Mouse (Mus musculus): Measurements from ENCODE around the gene Stard10. TPM values are rescaled to one million over a fixed set of nuclear protein-coding genes. Genes with fewer than 3 reads are reported as not detected.

Gene Stard10
- polyA plus RNA-seq, 1 experiment from 2014 or later = 14.3 TPM

DNA sequence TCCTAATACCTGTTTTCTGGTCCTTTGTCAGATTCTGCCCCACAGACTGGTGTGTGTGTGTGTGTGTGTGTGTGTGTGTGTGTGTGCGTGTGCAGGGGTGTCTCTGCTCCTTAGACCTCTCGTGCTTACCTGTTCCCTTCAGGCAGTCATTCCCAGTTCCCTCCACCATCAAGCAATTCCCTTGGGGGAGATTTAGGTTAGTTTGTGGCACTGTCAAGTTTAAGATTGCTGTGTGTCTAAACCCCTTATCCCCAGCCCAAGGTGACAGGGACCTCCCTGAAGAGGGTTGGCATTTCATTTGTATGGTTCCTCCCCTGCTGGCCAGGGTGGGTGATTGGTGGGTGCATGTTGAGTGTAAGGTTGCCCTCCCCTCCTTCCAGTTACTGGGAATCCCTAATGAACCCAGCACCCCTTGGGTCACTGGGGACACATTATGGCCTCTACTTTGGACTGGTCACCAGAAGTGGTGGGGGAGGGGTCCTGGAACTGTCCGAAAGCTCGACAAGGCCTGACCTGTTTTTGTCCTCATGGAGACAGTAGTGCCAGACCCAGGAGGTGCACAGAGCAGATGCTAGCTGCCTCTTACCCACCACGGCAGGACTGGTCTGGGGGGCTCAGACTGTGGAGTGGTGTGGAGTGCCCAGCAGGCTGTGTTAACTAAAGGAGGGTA, 62.0 kb downstream of the Stard10 start:
- H3K4me1 ChIP-seq (replicated peaks; ENCODE audit: control insufficient read depth, insufficient read depth, low read length) = 0 out of 2 replicates have a peak, but pooled peaks cover 2% of the 10 kb centered on the region
- H3K9ac ChIP-seq = no peak overlapping the region
- no peak overlapping the region for H3K4me3 ChIP-seq (replicated peaks; ENCODE audit: low read length)
- DNase-seq (ENCODE audit: low spot score) (no peak), ATAC-seq (ENCODE audit: low FRiP score) (no peak)
- H3K9me3 ChIP-seq (ENCODE audit: control insufficient read depth, low read length) = no peaks in the 10 kb centered on the region
- H3K27ac ChIP-seq = no peak overlapping the region; the same call in 1 of the 2 replicates
- H3K36me3 ChIP-seq (replicated peaks; ENCODE audit: control insufficient read depth, insufficient read depth) = no peaks in the 10 kb centered on the region
- no peaks in the 10 kb centered on the region for H3K27me3 ChIP-seq (ENCODE audit: control insufficient read depth, insufficient read depth, low read length)
- no peak overlapping the region for H3K4me2 ChIP-seq (replicated peaks)
- 64% methylated on average over 5 of the region's 5 CpGs for WGBS

DNA sequence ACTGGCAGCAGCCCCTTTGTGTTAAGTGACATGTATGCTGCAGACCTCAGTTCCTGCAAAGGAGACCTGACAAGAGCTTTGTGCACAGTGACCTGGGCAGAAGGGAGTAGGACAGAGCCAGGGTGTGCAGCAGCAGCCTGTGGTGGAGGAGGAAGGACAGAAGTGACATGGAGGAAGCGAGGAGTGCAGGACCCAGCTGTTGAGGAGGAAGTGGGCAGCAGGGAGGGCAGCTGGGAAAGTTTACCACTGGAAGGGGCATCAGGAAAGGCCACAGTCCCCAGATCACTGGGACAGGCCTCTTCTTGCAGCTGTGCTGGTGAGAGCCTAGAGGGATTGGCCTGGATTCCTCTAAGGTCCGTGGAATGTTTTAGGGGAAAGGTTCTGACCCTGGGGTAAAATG, 62.8 kb downstream of the Stard10 start:
- H3K27ac ChIP-seq = no peak overlapping the region
- H3K27me3 ChIP-seq (ENCODE audit: control insufficient read depth, insufficient read depth, low read length) = no peaks in the 10 kb centered on the region

DNA sequence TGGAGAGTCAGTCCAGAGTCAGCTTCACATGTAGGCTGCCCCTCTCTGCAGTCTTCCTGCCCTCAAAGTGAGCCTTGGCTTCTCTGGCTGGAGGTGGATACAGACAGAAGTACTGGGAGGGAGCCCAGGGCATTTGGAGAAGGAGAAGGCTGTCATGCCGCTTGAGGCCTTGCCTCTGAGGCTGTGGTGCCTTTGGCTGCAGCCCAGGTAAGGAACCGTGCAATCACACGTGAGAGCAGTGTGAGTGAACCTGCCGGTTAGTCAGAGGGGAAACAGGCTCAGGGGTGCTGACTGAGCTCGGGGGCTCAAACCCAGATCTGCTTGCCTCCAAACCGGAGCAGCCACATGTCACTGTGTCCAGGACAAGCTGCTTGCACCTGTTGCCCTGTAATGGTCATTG, 64.6 kb downstream of the Stard10 start:
- Histone ChIP-seq H3K4me1 (replicated peaks; ENCODE audit: control insufficient read depth, insufficient read depth, low read length) (no peaks in the 10 kb centered on the region), H3K4me2 (replicated peaks) (no peak overlapping the region), H3K36me3 (replicated peaks; ENCODE audit: control insufficient read depth, insufficient read depth) (no peaks in the 10 kb centered on the region), H3K9ac (no peak overlapping the region), H3K9me3 (ENCODE audit: control insufficient read depth, low read length) (no peaks in the 10 kb centered on the region), H3K27me3 (ENCODE audit: control insufficient read depth, insufficient read depth, low read length) (no peaks in the 10 kb centered on the region), H3K4me3 (replicated peaks; ENCODE audit: low read length) (no peak overlapping the region), H3K27ac (no peak overlapping the region)
- 90% methylated on average over 6 of the region's 6 CpGs for WGBS
- ATAC-seq (ENCODE audit: low FRiP score) (no peak), DNase-seq (ENCODE audit: low spot score) (no peak)

More for the DNA sequence above, 62.8 kb downstream of the Stard10 start:
- H3K9me3 ChIP-seq (ENCODE audit: control insufficient read depth, low read length) = no peaks in the 10 kb centered on the region
- H3K9ac ChIP-seq = no peak overlapping the region
- WGBS = 67% methylated on average over 2 of the region's 2 CpGs
- H3K4me1 ChIP-seq (replicated peaks; ENCODE audit: control insufficient read depth, insufficient read depth, low read length) = no peaks in the 10 kb centered on the region
- no peak overlapping the region for H3K4me2 ChIP-seq (replicated peaks)
- DNase-seq (ENCODE audit: low spot score) (no peak), ATAC-seq (ENCODE audit: low FRiP score) (no peak)
- H3K4me3 ChIP-seq (replicated peaks; ENCODE audit: low read length) = no peak overlapping the region
- H3K36me3 ChIP-seq (replicated peaks; ENCODE audit: control insufficient read depth, insufficient read depth) = no peaks in the 10 kb centered on the region

DNA sequence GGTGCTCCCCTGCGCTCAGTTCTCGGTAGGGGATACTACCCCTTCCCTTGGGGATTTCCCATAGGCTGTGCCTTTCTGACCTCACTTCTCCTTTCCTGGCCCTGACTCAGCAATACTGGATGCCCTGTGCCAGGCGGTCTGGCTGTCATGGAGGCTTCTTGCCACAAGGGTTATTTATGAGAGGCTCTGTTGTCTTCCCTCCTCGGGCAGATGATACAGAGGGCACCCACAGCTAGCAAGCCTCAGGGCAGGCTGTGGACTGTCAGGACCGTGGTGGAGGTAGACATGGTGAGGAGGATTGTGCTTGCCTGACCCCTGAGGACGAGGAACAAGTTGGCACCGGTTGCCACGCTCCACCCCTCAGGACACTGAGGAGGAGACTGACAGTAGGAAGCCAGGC, 65.5 kb downstream of the Stard10 start:
- no peak overlapping the region for H3K4me3 ChIP-seq (replicated peaks; ENCODE audit: low read length)
- DNase-seq (ENCODE audit: low spot score) (no peak), ATAC-seq (ENCODE audit: low FRiP score) (no peak)
- no peaks in the 10 kb centered on the region for H3K4me1 ChIP-seq (replicated peaks; ENCODE audit: control insufficient read depth, insufficient read depth, low read length)
- no peak overlapping the region for H3K9ac ChIP-seq
- H3K36me3 ChIP-seq (replicated peaks; ENCODE audit: control insufficient read depth, insufficient read depth) = no peaks in the 10 kb centered on the region
- 72% methylated on average over 8 of the region's 8 CpGs for WGBS
- H3K27ac ChIP-seq = no peak overlapping the region
- H3K4me2 ChIP-seq (replicated peaks) = no peak overlapping the region
- H3K27me3 ChIP-seq (ENCODE audit: control insufficient read depth, insufficient read depth, low read length) = no peaks in the 10 kb centered on the region
- no peaks in the 10 kb centered on the region for H3K9me3 ChIP-seq (ENCODE audit: control insufficient read depth, low read length)

DNA sequence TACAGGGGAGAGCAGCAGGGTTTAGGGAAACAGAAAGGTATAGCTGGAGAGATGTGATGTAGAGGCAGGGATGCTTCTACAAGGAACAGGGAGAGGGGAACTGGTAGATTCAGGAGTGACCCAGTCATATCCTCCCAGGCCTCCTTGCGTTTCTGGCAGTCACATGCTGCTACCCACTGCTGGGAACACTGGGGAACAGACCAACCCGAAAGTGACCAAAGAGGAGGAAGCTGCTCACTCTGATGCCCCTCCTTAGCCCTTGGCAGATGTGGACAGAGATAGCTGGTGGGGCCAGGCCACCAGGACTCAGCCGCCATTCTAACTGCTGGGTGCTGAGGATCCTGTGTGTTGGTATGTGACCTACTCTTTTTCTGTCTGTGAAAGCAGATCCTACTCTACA, 66.9 kb downstream of the Stard10 start:
- H3K9ac ChIP-seq = no peak overlapping the region
- no peaks in the 10 kb centered on the region for H3K27me3 ChIP-seq (ENCODE audit: control insufficient read depth, insufficient read depth, low read length)
- DNase-seq (ENCODE audit: low spot score) (no peak), ATAC-seq (ENCODE audit: low FRiP score) (no peak)
- 64% methylated on average over 3 of the region's 3 CpGs for WGBS
- no peak overlapping the region for H3K4me2 ChIP-seq (replicated peaks)
- H3K27ac ChIP-seq = no peak overlapping the region
- H3K4me1 ChIP-seq (replicated peaks; ENCODE audit: control insufficient read depth, insufficient read depth, low read length) = no peaks in the 10 kb centered on the region
- H3K9me3 ChIP-seq (ENCODE audit: control insufficient read depth, low read length) = no peaks in the 10 kb centered on the region
- H3K4me3 ChIP-seq (replicated peaks; ENCODE audit: low read length) = no peak overlapping the region
- no peaks in the 10 kb centered on the region for H3K36me3 ChIP-seq (replicated peaks; ENCODE audit: control insufficient read depth, insufficient read depth)

DNA sequence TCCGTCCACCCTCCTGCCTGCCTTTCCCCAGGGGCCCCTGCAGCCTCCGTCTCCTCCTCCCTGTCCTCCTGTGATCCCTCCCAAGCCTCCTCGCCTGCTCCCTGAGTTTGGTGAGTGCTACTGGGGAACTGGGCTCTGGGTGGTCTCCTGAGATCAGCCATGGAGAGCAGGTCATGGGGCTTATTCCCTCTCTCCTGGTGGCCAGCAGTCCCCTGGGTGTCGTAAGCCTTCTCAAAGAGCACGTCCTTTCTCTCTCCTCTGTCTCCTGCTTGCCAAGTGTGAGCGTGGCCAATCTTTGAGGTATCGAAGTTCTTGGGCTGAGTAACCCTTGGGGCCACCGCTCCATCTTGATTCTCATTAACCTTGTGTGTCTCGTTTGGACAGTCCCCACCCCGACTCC, 68.0 kb downstream of the Stard10 start:
- no peak for DNase-seq (ENCODE audit: low spot score)
- Histone ChIP-seq H3K27ac (no peak overlapping the region), H3K4me2 (replicated peaks) (no peak overlapping the region), H3K9ac (no peak overlapping the region), H3K27me3 (ENCODE audit: control insufficient read depth, insufficient read depth, low read length) (no peaks in the 10 kb centered on the region), H3K4me3 (replicated peaks; ENCODE audit: low read length) (no peak overlapping the region), H3K4me1 (replicated peaks; ENCODE audit: control insufficient read depth, insufficient read depth, low read length) (no peaks in the 10 kb centered on the region), H3K36me3 (replicated peaks; ENCODE audit: control insufficient read depth, insufficient read depth) (no peaks in the 10 kb centered on the region), H3K9me3 (ENCODE audit: control insufficient read depth, low read length) (no peaks in the 10 kb centered on the region)
- ATAC-seq (ENCODE audit: low FRiP score) = no peak
- WGBS = 73% methylated on average over 10 of the region's 10 CpGs

DNA sequence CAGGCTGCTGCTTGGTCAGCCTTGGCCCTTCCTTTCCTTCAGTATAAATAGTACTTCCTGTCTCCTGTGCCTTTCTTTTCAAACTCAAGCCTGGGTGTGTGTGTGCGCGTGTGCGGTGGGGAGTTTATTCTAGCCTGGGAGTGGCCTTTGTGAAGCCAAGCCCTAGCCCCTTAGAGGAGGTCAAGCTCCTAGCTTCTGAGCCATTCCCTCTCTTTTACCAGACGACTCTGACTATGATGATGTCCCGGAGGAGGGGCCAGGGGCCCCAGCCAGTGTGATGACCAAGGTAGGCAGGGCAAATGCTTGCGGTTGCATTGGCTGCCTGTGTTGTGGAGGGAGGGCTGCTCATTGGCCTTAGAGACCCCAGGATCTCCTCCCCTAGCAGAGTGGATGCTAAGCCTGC, 68.4 kb downstream of the Stard10 start:
- no peak overlapping the region for H3K9ac ChIP-seq
- no peak for DNase-seq (ENCODE audit: low spot score)

DNA sequence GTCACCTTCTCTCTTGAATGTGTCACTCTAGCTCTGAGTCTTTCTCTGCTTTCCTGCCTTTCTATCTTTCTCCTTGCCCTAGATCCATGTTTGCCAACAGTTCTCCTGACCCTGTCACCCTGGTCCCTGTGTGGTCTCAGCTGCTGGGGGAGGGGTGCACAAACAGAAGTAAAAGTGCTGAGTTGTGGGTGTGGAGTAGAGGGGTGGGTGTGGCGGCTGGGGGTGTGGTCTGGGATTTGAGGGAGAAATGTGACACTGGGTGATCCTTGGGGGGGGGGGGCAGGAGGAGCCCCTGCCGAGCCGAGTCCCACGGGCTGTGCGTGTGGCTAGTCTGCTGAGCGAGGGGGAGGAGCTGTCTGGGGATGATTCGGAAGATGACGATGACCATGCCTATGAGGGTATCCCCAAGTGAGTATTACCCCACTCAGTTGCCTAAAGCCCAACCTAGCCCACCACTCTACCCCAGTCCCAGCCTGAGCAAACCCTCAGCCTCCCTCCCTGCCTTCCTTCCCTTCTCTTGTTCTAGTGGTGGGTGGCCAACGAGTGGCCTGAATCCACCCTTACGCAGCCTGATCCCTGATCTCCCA, 69.1 kb downstream of the Stard10 start:
- Histone ChIP-seq H3K4me2 (replicated peaks) (no peak overlapping the region), H3K4me3 (replicated peaks; ENCODE audit: low read length) (no peak overlapping the region), H3K27ac (no peak overlapping the region), H3K36me3 (replicated peaks; ENCODE audit: control insufficient read depth, insufficient read depth) (no peaks in the 10 kb centered on the region), H3K4me1 (replicated peaks; ENCODE audit: control insufficient read depth, insufficient read depth, low read length) (no peaks in the 10 kb centered on the region), H3K9me3 (ENCODE audit: control insufficient read depth, low read length) (no peaks in the 10 kb centered on the region), H3K27me3 (ENCODE audit: control insufficient read depth, insufficient read depth, low read length) (no peaks in the 10 kb centered on the region), H3K9ac (no peak overlapping the region)
- DNase-seq (ENCODE audit: low spot score) = no peak
- no peak for ATAC-seq (ENCODE audit: low FRiP score)
- WGBS = 73% methylated on average over 8 of the region's 10 CpGs

More for the DNA sequence above, 68.4 kb downstream of the Stard10 start:
- H3K36me3 ChIP-seq (replicated peaks; ENCODE audit: control insufficient read depth, insufficient read depth) = no peaks in the 10 kb centered on the region
- no peak overlapping the region for H3K27ac ChIP-seq
- no peak overlapping the region for H3K4me3 ChIP-seq (replicated peaks; ENCODE audit: low read length)
- H3K27me3 ChIP-seq (ENCODE audit: control insufficient read depth, insufficient read depth, low read length) = no peaks in the 10 kb centered on the region
- no peaks in the 10 kb centered on the region for H3K4me1 ChIP-seq (replicated peaks; ENCODE audit: control insufficient read depth, insufficient read depth, low read length)
- H3K4me2 ChIP-seq (replicated peaks) = no peak overlapping the region
- ATAC-seq (ENCODE audit: low FRiP score) = no peak
- 52% methylated on average over 6 of the region's 6 CpGs for WGBS
- no peaks in the 10 kb centered on the region for H3K9me3 ChIP-seq (ENCODE audit: control insufficient read depth, low read length)

DNA sequence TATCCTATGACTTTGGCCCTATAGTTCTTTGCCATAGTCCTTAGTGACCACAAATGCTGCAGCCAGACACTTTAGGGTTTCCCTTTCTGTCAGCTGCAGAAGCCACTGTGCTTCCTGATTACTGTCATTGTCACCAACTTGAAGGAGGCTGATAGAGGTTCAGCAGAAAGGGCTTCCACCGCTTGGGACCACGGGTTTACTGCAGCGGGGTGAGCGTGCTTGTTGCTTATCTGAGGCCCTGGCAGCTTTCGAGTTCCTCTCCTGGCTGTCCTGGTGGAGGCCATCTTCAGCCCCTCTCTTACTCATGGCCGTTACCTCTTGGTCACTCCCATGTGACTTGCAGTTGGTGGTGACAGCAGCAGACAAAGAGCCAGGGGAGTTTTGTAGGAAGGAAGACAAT, 72.4 kb downstream of the Stard10 start:
- no peak overlapping the region for H3K4me2 ChIP-seq (replicated peaks)
- 90% methylated on average over 6 of the region's 6 CpGs for WGBS
- H3K27me3 ChIP-seq (ENCODE audit: control insufficient read depth, insufficient read depth, low read length) = no peaks in the 10 kb centered on the region
- no peaks in the 10 kb centered on the region for H3K36me3 ChIP-seq (replicated peaks; ENCODE audit: control insufficient read depth, insufficient read depth)
- no peak for DNase-seq (ENCODE audit: low spot score)
- no peaks in the 10 kb centered on the region for H3K4me1 ChIP-seq (replicated peaks; ENCODE audit: control insufficient read depth, insufficient read depth, low read length)
- H3K27ac ChIP-seq = no peak overlapping the region
- no peak overlapping the region for H3K4me3 ChIP-seq (replicated peaks; ENCODE audit: low read length)
- no peak for ATAC-seq (ENCODE audit: low FRiP score)
- no peak overlapping the region for H3K9ac ChIP-seq
- no peaks in the 10 kb centered on the region for H3K9me3 ChIP-seq (ENCODE audit: control insufficient read depth, low read length)

All from hindbrain, embryonic 14.5 days (tissue).